Mouse (Mus musculus): ENCODE measurements at regions not wholly inside any gene's neighbourhood (a gene's known extent, or its start where the extent isn't known, plus 50 kb on each side); places are given as distances from the start of the nearest gene placed in this dataset.

DNA sequence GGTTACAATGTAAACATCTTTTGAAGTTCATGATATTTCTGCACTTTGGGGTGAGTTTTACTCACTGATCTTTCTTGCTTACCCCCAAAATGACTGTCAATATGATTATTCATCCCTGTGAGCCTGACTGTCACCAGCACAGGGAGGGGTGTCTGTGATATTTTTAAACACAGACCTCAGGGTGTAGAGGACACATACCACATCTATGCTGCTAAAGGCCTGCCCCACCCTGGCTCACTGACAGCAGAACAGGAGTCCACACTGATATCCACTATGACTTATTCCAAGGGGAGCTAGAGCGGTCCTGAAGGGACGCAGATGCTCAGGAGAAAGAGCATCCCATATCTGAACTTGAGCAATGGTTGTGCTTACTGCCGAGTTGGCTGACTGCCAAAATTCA lies 135.1 kb downstream of the Cog6 start:
- TF ChIP-seq CTCF (IDR thresholded peaks at IDR 0.05; ENCODE audit: borderline replicate concordance, insufficient read depth, low read depth, low read length) (no peak), POLR2A (IDR thresholded peaks at IDR 0.05; ENCODE audit: borderline replicate concordance, insufficient read depth, low read length) (no peak)

Data from cerebellum, adult 2 months (tissue).